Mouse (Mus musculus): Measurements from ENCODE around the gene Zfp985.
"Not testable (repeated sequence)": the region's sequence is repeated elsewhere in the genome, so short reads cannot be mapped to it uniquely, and the experiment has no call there.

Zfp985 gene
- long read RNA-seq, experiment 1 = 0 reads
- long read RNA-seq, experiment 2 = 0 reads

DNA sequence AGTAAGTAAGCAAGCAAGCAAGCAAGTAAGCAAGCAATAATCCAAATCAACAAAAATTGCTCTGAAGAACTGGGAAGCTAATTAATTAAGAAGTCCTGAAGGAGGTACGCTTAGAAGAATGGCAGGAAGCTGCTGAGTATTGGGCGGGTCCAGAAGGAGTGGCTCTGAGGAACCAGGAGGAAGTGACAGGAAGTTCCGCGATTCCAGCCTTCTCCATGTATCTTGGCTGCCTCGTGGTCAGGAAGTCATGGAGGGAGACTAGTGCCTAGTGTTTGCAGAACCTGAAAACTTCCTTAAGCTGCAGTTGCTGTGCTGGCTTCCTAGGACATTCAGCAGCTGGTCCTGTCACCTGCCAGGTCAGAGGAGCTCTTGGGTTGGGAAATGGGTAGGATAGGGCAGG is at the start of gene Zfp985:
Zfp985 (plus strand) TSS at position 207 of the 400 bp plus-strand sequence.
- intact Hi-C loops (cut with DNase I) = not testable (repeated sequence)

DNA sequence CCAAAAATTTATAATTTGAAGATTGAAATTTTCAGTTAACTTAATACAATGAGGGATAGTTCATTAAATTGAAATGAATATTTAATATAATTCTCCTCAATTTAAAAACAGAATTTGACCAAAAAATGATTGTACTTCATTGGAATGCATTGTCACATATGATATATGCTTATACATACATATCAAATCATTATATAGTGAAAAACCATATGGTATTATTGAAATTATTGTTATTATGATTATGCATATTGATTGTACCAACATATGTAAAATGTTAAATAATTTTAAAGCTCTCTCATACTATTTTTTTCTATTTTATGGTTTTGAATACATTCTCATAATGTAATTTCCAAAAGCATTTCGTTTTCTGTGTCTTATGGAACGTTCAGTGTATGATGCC is 43.9 kb upstream of the Zfp985 start:
- intact Hi-C loops (cut with DNase I) = no loop called here

DNA sequence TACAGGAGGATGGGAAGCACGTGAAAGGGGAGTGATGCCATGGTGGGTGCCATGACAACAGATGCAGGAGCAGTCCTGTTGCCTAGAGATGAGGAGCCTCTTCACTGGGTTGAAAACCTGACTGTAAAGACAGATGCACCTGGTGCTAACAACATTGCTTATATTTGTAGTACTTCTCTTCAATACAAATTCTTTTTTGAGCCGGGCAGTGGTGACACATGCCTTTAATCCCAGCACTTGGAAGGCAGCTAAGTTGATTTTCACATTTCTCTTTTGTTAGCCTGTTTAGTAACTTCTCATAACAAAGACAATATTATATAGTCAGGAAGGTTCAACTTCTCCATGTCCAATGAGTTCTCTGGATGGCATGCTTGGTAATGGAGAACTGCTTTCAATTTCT is 34.1 kb upstream of the Zfp985 start:
- intact Hi-C loops (cut with DNase I) = loop anchor here (1.0 to 5.0 kb wide), 2 partner anchors 68 to 1960 kb away; no protein-coding TSS in a partner anchor

DNA sequence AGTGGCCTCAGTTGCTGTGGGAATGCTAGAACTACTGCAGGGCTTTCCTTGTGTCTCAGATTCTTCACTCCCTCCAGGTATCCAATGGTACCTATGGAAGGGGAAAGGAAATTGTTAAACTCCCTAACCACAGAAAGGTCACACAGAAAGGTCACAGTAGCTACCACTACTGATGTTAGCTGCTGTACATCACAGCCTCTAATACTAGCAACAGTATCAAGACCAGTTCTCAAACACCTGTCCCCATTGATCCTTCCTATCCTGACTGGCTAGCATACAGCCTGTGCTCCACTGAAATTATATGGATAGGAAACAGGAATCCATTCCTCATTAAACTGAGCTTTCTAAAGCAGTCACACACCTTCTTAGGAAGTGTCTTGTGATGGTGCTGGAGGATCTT is 33.0 kb upstream of the Zfp985 start:
- intact Hi-C loops (cut with DNase I) = loop anchor here (5.0 kb wide), 1 partner anchor 297 kb away; no protein-coding TSS in a partner anchor

DNA sequence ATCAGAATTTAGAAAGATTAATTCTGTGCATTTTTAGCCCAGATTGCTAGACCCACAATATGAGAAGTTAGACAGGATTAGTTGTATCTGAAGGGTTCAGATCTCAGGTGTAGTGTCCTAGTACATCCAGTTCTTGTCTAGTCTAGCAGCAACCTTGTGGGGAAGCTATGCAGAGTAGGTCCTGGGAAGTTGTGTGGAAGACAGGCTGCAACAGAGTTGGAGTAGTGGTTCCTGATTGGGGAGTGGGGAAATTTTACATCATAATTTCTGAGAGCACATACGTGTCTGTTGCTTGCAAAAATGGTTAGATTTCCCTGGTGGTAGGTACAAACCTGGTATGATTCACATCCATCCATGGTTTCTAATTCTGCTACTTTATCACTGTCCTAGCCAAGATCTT is 28.0 kb upstream of the Zfp985 start:
- intact Hi-C loops (cut with DNase I) = no loop called here

DNA sequence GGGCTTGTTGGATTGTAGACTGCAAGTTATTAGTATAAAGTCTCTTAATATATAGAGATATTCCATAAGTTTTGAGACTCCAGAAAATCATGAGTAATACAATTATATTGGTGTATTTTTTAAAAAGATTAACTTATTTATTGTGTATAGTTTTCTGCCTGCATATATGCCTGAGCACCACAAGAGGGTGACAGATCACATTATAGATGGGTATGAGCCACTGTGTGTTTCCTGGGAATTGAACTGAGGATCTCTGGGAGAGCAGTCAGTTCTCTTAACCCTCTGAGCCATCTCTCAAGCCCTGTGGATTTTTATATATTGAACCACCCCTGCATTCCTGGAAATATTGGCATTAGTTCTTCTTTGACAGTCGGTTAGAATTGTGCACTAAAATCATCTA is 22.7 kb upstream of the Zfp985 start:
- intact Hi-C loops (cut with DNase I) = no loop called here

DNA sequence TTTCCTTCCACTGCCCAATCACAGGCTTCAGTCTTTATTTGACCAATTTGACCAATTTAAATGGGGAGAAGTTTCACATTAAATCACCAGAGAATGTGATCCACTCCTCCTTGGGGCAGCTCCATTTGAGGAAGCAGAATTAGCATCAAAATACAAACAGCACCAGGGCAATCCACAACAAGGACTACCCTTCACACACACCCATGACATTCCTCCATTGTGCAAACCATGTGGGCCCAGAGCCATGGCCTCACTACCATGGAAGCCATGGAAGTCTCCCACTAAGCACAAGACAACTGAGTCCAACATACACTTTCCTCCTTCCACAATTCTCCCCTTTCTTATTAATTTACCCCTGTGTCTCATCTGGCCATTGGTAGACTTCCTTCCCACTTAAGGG is 17.2 kb upstream of the Zfp985 start:
- intact Hi-C loops (cut with DNase I) = not testable (repeated sequence)

DNA sequence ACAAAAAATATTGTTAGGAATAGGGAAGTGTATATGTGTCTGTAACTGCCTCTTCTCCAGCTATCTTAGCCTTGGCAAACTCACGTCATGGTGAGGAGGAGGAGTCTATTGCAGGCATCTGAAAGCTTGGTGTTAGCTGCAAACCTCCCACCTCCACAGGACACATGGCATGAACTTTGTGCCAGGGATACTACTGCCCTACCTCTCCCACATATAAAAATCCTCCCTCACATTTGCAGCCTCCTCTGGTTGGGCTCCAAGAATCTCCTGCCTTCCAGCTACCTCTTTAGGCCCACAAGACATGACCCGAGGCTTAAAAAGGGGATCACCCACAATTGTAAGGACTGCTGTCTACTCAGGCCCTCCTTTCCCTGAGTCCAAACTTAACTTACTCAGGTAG is 15.4 kb upstream of the Zfp985 start:
- intact Hi-C loops (cut with DNase I) = no loop called here

DNA sequence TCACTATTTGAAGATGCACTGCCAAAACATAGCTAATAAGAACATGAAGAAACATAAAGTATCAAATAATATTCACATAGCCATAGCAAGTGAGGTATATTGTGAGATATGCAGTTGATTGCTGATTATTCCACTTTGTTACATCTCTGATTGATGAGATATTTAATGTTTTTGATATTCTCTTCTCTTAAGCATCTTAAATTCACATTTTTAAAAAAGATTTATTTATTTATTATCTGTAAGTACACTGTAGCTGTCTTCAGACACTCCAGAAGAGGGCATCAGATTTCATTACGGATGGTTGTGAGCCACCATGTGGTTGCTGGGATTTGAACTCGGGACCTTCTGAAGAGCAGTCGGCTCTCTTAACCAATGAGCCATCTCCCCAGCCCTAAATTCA is 13.2 kb upstream of the Zfp985 start, which contains the start of gene Gm16503:
Gm16503 (plus strand) TSS at position 301 of the 400 bp plus-strand sequence.
- intact Hi-C loops (cut with DNase I) = not testable (repeated sequence)

DNA sequence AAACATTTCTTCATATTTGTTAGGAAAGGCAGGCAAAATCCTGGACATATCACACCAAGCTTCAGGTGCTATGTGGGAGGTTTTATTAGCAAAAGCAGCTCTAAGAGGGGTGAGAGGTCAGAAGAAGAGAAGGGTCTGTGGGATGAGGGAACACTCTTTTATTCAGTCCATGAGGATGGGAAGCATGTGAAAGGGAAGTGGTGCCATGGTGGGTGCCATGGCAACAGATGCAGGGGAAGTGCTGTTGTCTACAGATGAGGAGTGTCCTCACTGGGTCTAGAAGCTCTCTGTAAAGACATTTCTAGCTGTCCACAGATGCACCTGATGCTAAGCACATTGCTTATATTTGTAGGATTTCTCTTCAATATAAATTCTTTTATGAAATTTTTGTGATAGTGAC is 12.0 kb upstream of the Zfp985 start:
- intact Hi-C loops (cut with DNase I) = no loop called here

DNA sequence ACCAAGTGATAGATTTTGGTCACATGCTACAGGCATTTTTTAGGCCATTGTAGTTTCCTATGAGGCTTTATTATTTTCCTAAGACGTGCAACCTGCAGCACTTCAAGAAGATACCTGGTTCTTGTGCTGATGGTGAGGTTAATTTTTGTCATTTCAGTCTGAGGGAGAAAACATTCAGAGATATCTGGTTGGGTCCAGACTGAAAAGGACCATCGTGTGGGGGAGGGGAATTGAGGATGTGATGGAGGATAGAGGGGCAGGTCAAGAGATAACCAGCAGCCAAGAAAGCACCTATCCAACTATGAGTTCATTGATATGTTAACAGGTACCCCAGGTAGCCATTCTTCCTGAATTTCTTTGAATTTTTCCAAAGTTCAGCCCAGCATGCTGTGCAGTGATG is 1.3 kb downstream of the Zfp985 start:
- intact Hi-C loops (cut with DNase I) = not testable (repeated sequence)

DNA sequence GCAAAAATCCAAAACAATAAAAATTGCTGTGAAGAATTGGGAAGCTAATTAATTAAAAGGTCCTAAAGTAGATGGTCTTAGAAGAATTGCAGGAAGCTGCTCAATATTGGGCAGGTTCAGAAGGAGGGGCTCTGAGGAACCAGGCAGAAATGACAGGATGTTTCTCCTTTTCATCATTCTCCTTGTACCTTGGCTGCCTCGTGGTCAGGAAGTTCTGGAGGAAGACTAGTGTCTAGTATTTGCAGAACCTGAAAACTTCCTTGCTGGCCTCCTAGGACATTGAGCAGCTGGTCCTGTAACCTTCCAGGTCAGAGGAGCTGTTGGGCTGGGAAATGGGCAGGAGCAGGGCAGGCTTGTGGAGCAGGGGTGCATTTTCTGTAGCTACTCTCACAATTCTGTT is 3.8 kb downstream of the Zfp985 start:
- intact Hi-C loops (cut with DNase I) = not testable (repeated sequence)

DNA sequence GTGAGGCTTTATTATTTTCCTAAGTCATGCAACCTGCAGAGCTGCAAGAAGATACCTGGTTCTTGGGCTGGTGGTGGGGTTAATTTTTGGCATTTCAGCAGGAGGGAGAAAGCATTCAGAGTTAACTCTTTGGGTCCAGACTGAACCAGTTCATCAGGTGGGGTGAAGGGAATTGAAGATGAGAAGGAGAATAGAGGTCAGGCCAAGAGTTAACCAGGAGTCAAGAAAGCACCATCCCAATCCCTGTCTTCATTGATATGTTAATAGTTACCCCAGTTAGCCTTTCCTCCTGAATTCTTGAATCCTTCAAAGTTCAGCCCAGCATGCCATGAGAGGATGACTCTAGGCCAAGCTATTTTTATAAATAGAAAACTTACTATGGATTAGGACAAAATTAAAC is 4.9 kb downstream of the Zfp985 start:
- intact Hi-C loops (cut with DNase I) = not testable (repeated sequence)

DNA sequence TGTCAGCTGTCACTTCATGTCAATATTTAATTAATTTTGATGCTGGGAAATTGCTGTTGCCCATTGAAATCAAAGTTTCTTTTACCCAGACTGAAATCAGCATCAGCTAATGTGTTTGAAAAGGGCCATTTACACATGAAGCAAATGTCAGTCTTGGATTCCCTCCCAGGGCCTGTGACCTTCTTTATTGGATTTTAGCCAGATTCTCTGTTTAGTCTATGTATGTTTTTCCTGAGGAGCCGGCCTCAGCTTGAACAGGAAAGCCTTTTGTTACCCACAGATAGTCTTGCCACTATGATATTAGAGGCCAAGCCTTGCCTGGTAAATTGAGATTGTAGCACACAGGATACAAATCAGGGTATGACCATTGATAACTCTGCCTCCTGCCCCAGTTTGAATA is 6.0 kb downstream of the Zfp985 start:
- intact Hi-C loops (cut with DNase I) = not testable (repeated sequence)

DNA sequence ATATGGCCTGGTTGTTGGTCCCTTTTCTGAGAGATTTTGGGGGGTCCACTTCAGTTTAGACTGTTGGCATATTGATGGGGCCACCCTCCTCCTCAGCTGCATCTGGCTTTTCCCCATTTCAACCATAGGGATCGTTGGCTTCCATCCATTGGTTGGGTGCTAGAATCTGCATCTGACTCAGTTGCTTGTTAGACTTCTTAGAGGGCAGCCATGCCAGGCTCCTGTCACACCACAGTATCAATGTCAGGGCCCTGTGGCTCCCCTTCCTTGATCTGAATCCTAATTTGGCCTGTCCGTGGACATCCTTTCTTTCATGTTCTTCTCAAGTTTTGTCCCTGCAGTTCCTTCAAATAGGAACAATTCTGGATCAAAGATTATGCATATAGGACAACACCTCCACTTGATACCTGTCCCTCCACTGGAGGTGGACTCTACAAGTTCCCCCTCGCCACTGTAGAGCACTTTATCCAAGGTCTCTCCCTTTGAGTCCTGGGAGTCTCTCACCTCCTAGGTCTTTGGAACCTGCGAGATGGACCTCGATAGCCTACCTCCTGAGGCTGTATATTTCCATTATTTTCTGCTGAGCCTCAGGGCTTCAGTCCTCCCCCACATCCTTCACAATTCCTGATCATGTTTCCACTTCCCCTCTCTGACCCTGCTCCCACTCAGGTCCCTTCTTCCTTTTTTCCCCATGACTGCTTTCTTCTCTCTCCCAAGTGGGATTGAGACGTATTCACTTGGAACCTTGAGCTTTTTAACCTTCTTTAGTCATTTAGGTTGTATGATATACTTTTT is 12.5 kb downstream of the Zfp985 start:
- intact Hi-C loops (cut with DNase I) = no loop called here

DNA sequence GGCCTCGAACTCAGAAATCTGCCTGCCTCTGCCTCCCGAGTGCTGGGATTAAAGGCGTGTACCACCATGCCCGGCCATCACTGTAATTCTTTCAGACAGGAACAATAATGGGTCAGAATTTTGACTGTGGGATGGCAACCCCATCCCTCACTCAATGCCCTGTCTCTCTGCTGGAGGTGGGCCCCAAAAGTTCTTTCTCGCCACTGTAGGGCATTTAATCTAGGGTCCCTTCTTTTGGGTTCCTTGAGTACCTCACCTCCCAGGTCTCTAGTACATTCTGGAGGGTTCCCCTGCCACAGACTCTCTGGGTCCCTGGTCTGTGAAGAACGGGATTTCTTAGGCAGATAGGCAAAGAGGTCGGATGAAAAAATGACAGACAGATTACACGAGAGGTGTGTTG is 18.1 kb downstream of the Zfp985 start:
- intact Hi-C loops (cut with DNase I) = not testable (repeated sequence)

DNA sequence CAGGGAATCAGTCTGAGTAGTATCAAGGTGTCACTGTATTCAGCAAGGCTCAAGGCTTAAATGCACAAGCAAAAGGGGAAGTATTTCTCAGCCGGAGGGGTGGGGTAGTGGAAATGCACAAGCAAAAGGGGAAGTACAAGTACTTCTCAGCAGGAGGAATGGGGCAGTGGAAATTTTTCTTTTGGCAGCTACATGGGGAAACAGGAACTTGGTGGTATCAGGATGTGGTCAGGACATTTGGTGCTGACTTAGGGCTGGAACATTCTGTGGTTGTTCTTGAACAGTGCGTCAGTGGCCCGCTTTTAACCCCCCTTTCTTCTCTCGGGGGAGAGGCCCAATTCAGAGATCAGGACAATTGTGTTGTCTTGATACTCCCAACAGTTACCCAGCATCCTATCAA is 26.3 kb downstream of the Zfp985 start:
- intact Hi-C loops (cut with DNase I) = not testable (repeated sequence)

DNA sequence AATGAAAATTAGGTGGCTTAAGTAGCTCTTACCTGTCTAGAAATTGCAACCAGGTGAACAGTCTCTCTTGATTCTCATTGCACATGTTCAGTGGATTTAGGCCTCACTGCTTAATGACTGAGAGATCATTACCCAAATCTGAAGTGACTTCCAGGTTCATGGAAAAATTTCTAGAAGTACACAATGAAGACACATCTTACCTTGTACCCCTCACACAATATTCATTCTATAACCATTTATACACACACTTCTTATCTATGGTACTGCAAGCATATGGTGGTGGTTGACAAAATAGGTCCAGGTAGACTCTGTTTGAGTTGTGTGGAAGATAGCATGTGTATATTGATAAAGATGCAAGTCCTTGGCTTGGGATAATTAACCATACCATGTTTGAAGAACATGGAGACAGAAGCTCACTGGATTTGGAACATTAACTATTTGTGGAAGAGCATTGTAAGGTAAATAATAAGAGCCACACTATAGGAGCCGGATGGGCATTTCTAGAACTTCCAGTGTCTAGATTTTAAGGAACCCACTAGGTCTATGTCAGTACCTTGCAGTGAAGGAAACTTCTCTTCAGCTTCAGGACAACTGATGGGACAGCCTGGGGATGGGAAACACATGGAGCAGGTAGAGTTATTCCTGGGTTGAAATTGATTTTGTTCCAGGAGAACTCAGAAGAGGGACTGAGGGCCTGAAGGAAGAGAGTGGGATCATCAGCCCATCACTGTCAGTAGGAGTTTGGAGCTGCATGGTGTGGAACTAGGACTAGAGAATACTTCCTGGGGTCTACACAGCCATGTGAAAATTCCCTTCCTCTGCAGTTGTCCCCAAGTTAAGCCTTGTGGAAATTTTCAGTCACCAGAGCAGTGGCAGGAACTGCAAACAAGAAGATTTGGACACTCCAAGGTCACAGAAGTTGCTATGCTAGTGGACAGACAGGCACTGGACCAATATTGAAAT is 33.7 kb downstream of the Zfp985 start:
- intact Hi-C loops (cut with DNase I) = loop anchor here (5.0 kb wide), 1 partner anchor 69 kb away; no protein-coding TSS in a partner anchor

DNA sequence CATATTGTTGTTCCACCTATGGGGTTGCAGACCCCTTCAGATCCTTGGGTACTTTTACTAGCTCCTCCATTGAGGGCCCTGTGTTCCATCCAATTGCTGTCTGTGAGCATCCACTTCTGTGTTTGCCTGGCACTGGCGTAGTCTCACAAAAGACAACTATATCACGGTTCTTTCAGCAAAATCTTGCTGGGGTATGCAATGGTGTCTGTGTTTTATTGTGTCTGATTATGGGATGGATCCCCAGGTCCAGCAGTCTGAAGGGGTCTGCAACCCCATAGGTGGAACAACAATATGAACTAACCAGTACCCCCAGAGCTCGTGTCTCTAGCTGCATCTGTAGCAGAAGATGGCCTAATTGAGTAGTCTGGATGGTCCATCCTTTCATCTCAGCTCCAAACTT is 41.6 kb downstream of the Zfp985 start:
- intact Hi-C loops (cut with DNase I) = not testable (repeated sequence)

DNA sequence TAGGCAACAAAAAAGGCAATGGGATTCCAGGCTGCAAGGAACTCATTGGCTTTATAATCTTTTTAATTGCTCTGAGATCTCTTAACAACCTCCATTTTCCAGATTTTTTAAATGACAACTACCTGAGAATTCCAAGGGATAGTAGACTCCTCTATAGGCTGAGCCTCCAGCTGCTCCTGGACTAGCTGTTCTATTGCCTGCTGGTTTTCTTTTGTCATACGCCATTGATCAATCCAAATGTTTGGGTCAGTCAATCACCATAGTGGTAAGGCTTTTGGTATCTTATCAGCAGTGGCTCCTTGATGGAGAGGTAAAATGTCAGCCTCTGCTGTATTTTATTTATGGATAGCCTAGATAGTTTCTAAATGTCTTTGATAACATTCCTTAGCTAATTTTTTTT is 44.6 kb downstream of the Zfp985 start:
- intact Hi-C loops (cut with DNase I) = no loop called here

DNA sequence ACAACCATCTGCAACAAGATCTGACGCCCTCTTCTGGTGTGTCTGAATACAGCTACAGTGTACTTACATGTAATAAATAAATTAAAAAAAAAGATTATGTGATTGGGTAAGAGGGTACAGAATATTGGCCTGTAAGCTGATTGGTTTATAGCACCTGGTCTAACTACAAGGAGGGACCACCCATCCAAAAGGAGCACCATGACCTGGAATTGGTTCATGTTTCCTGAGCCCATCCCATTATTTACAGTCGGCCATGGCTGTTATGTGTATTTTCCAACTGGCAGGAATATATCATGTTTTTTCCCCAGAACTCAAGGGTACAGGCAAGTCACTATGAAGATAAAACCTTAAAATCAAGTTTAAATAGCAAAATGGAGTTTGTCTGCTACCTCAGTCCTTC is 45.8 kb downstream of the Zfp985 start:
- intact Hi-C loops (cut with DNase I) = no loop called here

DNA sequence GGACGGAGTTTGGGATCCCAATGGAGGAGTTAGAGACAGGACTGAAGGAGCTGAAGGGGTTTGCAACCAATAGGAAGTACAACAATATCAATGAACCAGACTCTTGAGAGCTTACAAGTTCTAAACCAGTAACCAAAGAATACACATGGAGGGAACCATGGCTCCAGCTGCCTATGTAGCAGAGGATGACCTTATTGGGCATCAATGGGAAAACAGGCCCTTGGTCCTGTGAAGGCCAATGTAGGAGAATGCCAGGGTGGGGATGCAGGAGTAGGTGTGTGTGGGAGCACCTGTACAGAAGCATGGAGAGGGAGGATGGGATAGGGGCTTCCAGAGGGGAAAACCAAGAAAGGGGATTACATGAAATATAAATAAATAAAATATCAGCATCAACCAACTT is 48.8 kb downstream of the Zfp985 start:
- intact Hi-C loops (cut with DNase I) = no loop called here

All from adrenal gland (tissue).